Mouse (Mus musculus): ENCODE measurements around the gene Fgfr2.

DNA sequence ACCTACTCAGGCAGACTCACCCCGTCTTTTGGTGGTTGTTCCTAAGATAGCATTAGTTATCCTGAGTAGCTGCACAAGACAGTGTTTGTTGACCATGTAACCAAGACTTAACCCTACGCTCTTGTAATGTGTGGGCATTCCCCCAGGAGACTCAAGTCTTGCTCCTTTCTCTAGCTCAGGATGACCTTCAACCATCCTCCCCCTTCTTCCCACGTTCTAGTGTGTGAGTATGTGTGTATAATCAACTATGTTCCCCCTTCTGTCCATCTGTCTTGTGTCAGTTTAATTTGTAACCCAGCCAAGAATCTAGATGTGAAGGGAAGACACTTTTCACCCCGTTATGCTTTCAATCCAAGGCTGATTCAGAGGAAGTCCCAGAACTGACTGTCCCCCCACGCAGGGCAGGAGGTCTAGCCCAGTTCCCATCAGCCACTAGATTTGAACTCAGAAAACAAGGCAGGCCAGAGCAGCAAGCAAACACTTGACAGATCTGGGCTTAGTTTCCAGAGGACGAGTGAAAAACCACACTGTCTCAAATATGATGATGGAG is 815.4 kb downstream of the Fgfr2 start:
- no peak for TF ChIP-seq CTCF (IDR thresholded peaks at IDR 0.05; ENCODE audit: extremely low read depth, insufficient read length, insufficient replicate concordance, low read depth, low read length)
- no peak for TF ChIP-seq POLR2A (IDR thresholded peaks at IDR 0.05; ENCODE audit: low read depth, low read length)

Data from small intestine, adult 2 months (tissue).